Mouse (Mus musculus) liver, adult 2 months (tissue): Measurements from ENCODE around the gene Polr3h. TPM values are rescaled to one million over a fixed set of nuclear protein-coding genes. Genes with fewer than 3 reads are reported as not detected.

Experiments used
- DNase-seq: peaks from one replicate; pipeline ENCODE4 v3.0.0-alpha.2; 2011; ENCODE audit warnings: low read depth, low spot score; ENCODE audit errors: extremely low read depth
- H3K27ac ChIP-seq: fragments of 200-500 bp; replicated peaks from 2 replicates; pipeline ENCODE4 v1.5.1; 2012; ENCODE audit warnings: low read depth, mild to moderate bottlenecking, control low read depth, inconsistent platforms, low read length; ENCODE audit not compliant: insufficient read depth
- H3K27me3 ChIP-seq: fragments of 200-500 bp; 2 replicates; pipeline ENCODE4 v1.6.1; 2012; ENCODE audit warnings: mild to moderate bottlenecking, moderate library complexity, low read length, inconsistent platforms; ENCODE audit not compliant: control insufficient read depth, insufficient read depth
- H3K36me3 ChIP-seq: fragments of 200-500 bp; 2 replicates; pipeline ENCODE4 v1.6.1; 2012; ENCODE audit warnings: low read length, inconsistent platforms; ENCODE audit not compliant: control insufficient read depth, insufficient read depth
- H3K4me1 ChIP-seq: fragments of 200-500 bp; 2 replicates; pipeline ENCODE4 v1.6.1; 2011; ENCODE audit warnings: low read length; ENCODE audit not compliant: control insufficient read depth, insufficient read depth
- H3K4me3 ChIP-seq: fragments of 200-500 bp; 2 replicates; pipeline ENCODE4 v1.5.1; 2011; ENCODE audit warnings: low read depth, mild to moderate bottlenecking, control low read depth, low read length, moderate library complexity; ENCODE audit not compliant: insufficient read depth
- H3K79me2 ChIP-seq: fragments of 200-500 bp; 2 replicates; pipeline ENCODE4 v1.6.1; 2012; ENCODE audit warnings: inconsistent platforms, mild to moderate bottlenecking, low read length, moderate library complexity; ENCODE audit not compliant: control insufficient read depth, insufficient read depth
- H3K9ac ChIP-seq: fragments of 200-500 bp; 2 replicates; pipeline ENCODE4 v1.6.1; 2012; ENCODE audit warnings: low read depth, mild to moderate bottlenecking, control low read depth, inconsistent platforms, low read length
- CTCF ChIP-seq: fragments of 200-500 bp; IDR thresholded peaks from 2 replicates; pipeline ENCODE4 v1.5.1; 2011; ENCODE audit warnings: low read depth, low read length, control low read depth
- POLR2A ChIP-seq: fragments of 200-500 bp; IDR thresholded peaks from 2 replicates; pipeline ENCODE4 v1.6.1; 2011; ENCODE audit warnings: low read length, control low read depth; ENCODE audit not compliant: insufficient read depth; ENCODE audit errors: extremely low read depth
- WGBS: fragments of 180-500 bp; shearing (Covaris S2); methylation state at CpG from one replicate; pipeline ENCODE4 v1.1.7; 2018; 5-methylcytosine and 5-hydroxymethylcytosine counted together
- polyA plus RNA-seq: library from polyadenylated mRNA; depleted of rRNA; stranded (reverse); fragments of >200 nt; gene quantifications from 2 replicates; pipeline ENCODE4 v1.2.3, GENCODE M21; 2012; rRNA removed
- total RNA-seq: library from RNA; depleted of rRNA; stranded (reverse); fragments of >200 nt; gene quantifications from 2 replicates; pipeline ENCODE4 v1.2.3, GENCODE M21; 2014; rRNA removed

Gene Polr3h
- total and polyA plus RNA-seq, 2 experiments: 6.4 to 8.3 TPM

- H3K9ac ChIP-seq: peak overlapping the region; percentile 43
- peak overlapping the region; percentile 95 for H3K27ac ChIP-seq
- no peak for DNase-seq
Measured at GRCm38 (mm10) chr15:81845033-81845625, 80.9 kb downstream of the Polr3h start.

DNA sequence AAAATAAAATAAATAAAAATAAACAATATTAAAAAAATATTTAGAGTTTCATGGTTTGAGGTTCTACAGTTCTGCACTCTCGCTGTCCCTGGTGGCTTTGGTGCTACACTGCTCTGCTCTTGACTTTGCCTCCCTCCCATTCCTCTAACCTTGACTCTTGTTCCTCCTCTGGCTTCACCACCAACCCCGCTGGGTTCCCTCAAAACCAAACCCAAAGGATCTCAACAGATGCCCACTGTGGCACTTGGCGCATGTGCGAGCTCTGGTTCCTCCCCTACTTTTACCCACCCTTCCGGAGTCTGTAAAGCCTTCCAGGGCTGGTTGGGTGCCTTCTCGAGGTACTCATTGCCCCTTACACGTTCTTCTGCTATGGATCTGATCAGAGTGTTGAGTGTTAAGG lies 83.8 kb downstream of the Polr3h start:
- DNase-seq: no peak
- WGBS: 90% methylated on average over 7 of the region's 7 CpGs
- no peak overlapping the region for H3K9ac ChIP-seq
- no peak overlapping the region for H3K4me3 ChIP-seq
- TF ChIP-seq POLR2A: no peak
- H3K27ac ChIP-seq: no peak overlapping the region
- H3K4me1 ChIP-seq: peaks cover 34% of the 10 kb centered on the region
- no peaks in the 10 kb centered on the region for H3K79me2 ChIP-seq
- no peaks in the 10 kb centered on the region; the same call in 1 of the 2 replicates for H3K36me3 ChIP-seq
- H3K27me3 ChIP-seq: no peaks in the 10 kb centered on the region

More at GRCm38 (mm10) chr15:81845033-81845625, 80.9 kb downstream of the Polr3h start:
- peaks cover 3% of the 10 kb centered on the region; the same call in 1 of the 2 replicates for H3K79me2 ChIP-seq
- H3K27me3 ChIP-seq: no peaks in the 10 kb centered on the region
- peaks cover 12% of the 10 kb centered on the region for H3K36me3 ChIP-seq
- H3K4me3 ChIP-seq: no peak overlapping the region
- WGBS: 57% methylated on average over 5 of the region's 5 CpGs
- TF ChIP-seq POLR2A: no peak
- TF ChIP-seq CTCF: no peak
- peaks cover 37% of the 10 kb centered on the region for H3K4me1 ChIP-seq

DNA sequence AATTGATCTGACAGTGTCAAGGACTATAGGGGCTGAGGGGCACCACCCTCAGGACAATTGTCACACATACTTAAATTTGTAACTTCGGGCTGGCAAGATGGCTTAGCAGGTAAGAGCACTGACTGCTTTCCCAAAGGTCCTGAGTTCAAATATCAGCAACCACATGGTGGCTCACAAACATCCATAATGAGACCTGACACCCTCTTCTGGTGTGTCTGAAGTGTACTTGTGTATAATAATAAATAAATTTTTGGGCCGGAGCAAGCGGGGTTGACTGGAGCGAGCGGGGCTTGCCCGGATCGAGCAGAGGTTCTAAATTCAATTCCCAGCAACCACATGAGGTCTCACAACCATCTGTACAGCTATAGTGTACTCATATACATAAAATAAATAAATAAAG lies 85.7 kb downstream of the Polr3h start:
- WGBS: 71% methylated on average over 7 of the region's 7 CpGs
- TF ChIP-seq CTCF (no peak), POLR2A (no peak)
- Histone ChIP-seq H3K27me3 (no peaks in the 10 kb centered on the region), H3K27ac (peak overlapping the region; percentile 88), H3K36me3 (no peaks in the 10 kb centered on the region), H3K79me2 (no peaks in the 10 kb centered on the region), H3K9ac (peak overlapping the region; percentile 17; the same call in 1 of the 2 replicates), H3K4me1 (peaks cover 25% of the 10 kb centered on the region), H3K4me3 (no peak overlapping the region)
- no peak for DNase-seq

- Histone ChIP-seq H3K4me3 (no peak overlapping the region), H3K4me1 (peaks cover 25% of the 10 kb centered on the region), H3K27me3 (no peaks in the 10 kb centered on the region), H3K36me3 (no peaks in the 10 kb centered on the region), H3K27ac (peak overlapping the region; percentile 98), H3K79me2 (no peaks in the 10 kb centered on the region), H3K9ac (peak overlapping the region; percentile 19; the same call in 1 of the 2 replicates)
- TF ChIP-seq CTCF (no peak), POLR2A (no peak)
- 11% methylated on average over 5 of the region's 5 CpGs for WGBS
- peak; percentile 100 for DNase-seq
Measured at GRCm38 (mm10) chr15:81839634-81840033, 86.4 kb downstream of the Polr3h start.

DNA sequence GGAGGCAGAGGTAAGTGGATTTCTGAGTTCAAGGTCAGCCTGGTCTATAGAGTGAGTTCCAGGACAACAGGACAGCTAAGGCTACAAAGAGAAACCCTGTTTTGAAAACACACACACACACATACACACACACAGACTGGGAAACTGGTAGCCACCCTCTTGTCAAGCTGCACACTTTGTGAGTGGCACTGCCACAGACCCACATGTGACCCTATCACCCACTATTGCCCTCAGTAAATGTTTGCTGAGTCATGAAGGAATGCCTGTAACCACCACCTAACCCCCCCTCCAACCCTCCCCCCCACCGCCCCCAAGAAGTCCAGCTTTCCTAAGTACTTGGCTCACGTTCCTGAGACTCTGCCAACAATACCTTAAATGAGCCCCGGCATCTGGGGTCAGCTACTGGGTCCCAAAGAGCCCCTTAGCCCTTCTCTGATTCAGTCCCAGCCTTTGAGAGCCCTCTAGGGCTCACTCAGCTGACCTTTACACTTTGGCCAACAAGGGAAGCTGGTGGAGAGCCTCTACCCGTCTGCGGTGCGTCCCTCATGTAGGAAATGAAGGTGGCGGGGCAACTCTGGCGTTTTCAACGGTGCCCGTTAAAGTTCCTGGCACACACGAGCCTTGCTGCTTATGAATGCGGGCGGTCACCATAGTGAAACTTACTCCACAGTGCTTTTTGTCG lies 87.3 kb downstream of the Polr3h start:
- Histone ChIP-seq H3K79me2 (no peaks in the 10 kb centered on the region), H3K36me3 (no peaks in the 10 kb centered on the region), H3K27ac (peak overlapping the region; percentile 98), H3K4me1 (peaks cover 29% of the 10 kb centered on the region), H3K4me3 (no peak overlapping the region), H3K9ac (peak overlapping the region; percentile 60), H3K27me3 (no peaks in the 10 kb centered on the region)
- peak; percentile 78 for DNase-seq
- TF ChIP-seq CTCF (no peak), POLR2A (no peak)
- WGBS: 18% methylated on average over 14 of the region's 14 CpGs

Other genes with a start within 250 kb of the Polr3h start
- 0.13 and 0.37 TPM in 2 replicates for gene Chadl, start 229.0 kb downstream of the Polr3h start, total RNA-seq
- 1.5 and 1.9 TPM in 2 replicates for gene Chadl, start 229.0 kb downstream of the Polr3h start, polyA plus RNA-seq
- 7.4 TPM in 2 replicates for gene Zc3h7b, start 181.2 kb downstream of the Polr3h start, total RNA-seq
- 11.9 and 13.1 TPM in 2 replicates for gene Zc3h7b, start 181.2 kb downstream of the Polr3h start, polyA plus RNA-seq
- gene Rangap1, start 180.7 kb downstream of the Polr3h start, total RNA-seq: 32.8 and 33.1 TPM in 2 replicates
- gene Rangap1, start 180.7 kb downstream of the Polr3h start, polyA plus RNA-seq: 21.6 and 24.8 TPM in 2 replicates
- 156 and 163 TPM in 2 replicates for gene Tef, start 123.8 kb downstream of the Polr3h start, total RNA-seq
- gene Tef, start 123.8 kb downstream of the Polr3h start, polyA plus RNA-seq: 34.6 and 35.0 TPM in 2 replicates
- 15.8 and 25.6 TPM in 2 replicates for gene Tob2, start 67.4 kb downstream of the Polr3h start, total RNA-seq
- 20.9 and 21.6 TPM in 2 replicates for gene Tob2, start 67.4 kb downstream of the Polr3h start, polyA plus RNA-seq
- 12.3 and 15.6 TPM in 2 replicates for gene Phf5a, start 54.3 kb downstream of the Polr3h start, total RNA-seq
- 27.5 and 28.7 TPM in 2 replicates for gene Phf5a, start 54.3 kb downstream of the Polr3h start, polyA plus RNA-seq
- gene Aco2, start 53.9 kb downstream of the Polr3h start, total RNA-seq: 170 and 187 TPM in 2 replicates
- 127 TPM in 2 replicates for gene Aco2, start 53.9 kb downstream of the Polr3h start, polyA plus RNA-seq
- gene Csdc2, start 10.5 kb upstream of the Polr3h start, total RNA-seq: 0.09 and 0.13 TPM in 2 replicates
- 0.35 and 0.80 TPM in 2 replicates for gene Csdc2, start 10.5 kb upstream of the Polr3h start, polyA plus RNA-seq
- 3.6 and 3.7 TPM in 2 replicates for gene Pmm1, start 34.7 kb upstream of the Polr3h start, total RNA-seq
- 4.9 and 6.8 TPM in 2 replicates for gene Pmm1, start 34.7 kb upstream of the Polr3h start, polyA plus RNA-seq
- not detected in 2 replicates for gene 1700029P11Rik, start 54.3 kb upstream of the Polr3h start, total RNA-seq
- gene 1700029P11Rik, start 54.3 kb upstream of the Polr3h start, polyA plus RNA-seq: not detected in 2 replicates
- gene Xrcc6, start 61.6 kb upstream of the Polr3h start, total RNA-seq: 18.2 and 22.8 TPM in 2 replicates
- gene Xrcc6, start 61.6 kb upstream of the Polr3h start, polyA plus RNA-seq: 8.5 and 8.9 TPM in 2 replicates
- gene Desi1, start 107.6 kb upstream of the Polr3h start, total RNA-seq: 6.6 and 10.1 TPM in 2 replicates
- gene Desi1, start 107.6 kb upstream of the Polr3h start, polyA plus RNA-seq: 28.7 and 31.1 TPM in 2 replicates
- 23.3 and 26.2 TPM in 2 replicates for gene Snu13, start 121.4 kb upstream of the Polr3h start, total RNA-seq
- 23.1 and 25.4 TPM in 2 replicates for gene Snu13, start 121.4 kb upstream of the Polr3h start, polyA plus RNA-seq
- not detected in 2 replicates for gene 4930407I10Rik, start 132.9 kb upstream of the Polr3h start, total RNA-seq
- gene 4930407I10Rik, start 132.9 kb upstream of the Polr3h start, polyA plus RNA-seq: not detected in 2 replicates
- gene Mei1, start 143.8 kb upstream of the Polr3h start, total RNA-seq: not detected in 2 replicates
- not detected in 2 replicates for gene Mei1, start 143.8 kb upstream of the Polr3h start, polyA plus RNA-seq
- 1.3 and 1.8 TPM in 2 replicates for gene Ccdc134, start 201.7 kb upstream of the Polr3h start, total RNA-seq
- 5.2 and 8.2 TPM in 2 replicates for gene Ccdc134, start 201.7 kb upstream of the Polr3h start, polyA plus RNA-seq
- gene Srebf2, start 220.9 kb upstream of the Polr3h start, total RNA-seq: 16.5 and 25.0 TPM in 2 replicates
- 66.3 and 71.2 TPM in 2 replicates for gene Srebf2, start 220.9 kb upstream of the Polr3h start, polyA plus RNA-seq